Mouse (Mus musculus): ENCODE measurements around the gene Gm10665. TPM values are rescaled to one million over a fixed set of nuclear protein-coding genes. Genes with fewer than 3 reads are reported as not detected.

Gm10665 gene
- polyA plus RNA-seq (2012; rRNA removed): not detected in 2 replicates

GRCm38 (mm10) chr7:22463975-22464374, at the start of gene Gm10665:
Gene Gm10665, minus strand, starts transcription at chr7:22464075.

GRCm38 (mm10) chr7:22499578-22499977, 35.7 kb upstream of the Gm10665 start, which contains the start of gene Vmn1r151:
Gene Vmn1r151, minus strand, starts transcription at chr7:22499678.

DNA sequence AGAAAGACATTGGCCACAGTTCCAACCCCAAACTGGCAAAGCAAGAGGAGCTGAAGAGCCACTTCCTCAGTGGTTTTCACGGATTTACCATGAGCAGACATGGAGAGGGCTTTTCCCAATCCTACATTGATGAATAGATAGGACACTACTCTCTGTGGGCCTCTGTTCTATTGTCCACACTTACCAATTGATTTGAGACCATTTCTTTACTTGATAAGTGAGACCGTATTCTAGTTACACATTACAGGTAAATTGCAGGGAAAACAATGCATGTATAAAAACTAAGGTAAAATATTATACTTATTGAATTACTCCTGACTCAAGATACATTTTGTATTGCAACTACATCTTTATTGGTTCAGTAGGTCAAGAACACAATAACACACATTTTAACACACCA, 25.7 kb downstream of the Gm10665 start, which contains the start of gene Vmn1r149:
Gene Vmn1r149, minus strand, starts transcription at position 101 of the 400 bp plus-strand sequence.

DNA sequence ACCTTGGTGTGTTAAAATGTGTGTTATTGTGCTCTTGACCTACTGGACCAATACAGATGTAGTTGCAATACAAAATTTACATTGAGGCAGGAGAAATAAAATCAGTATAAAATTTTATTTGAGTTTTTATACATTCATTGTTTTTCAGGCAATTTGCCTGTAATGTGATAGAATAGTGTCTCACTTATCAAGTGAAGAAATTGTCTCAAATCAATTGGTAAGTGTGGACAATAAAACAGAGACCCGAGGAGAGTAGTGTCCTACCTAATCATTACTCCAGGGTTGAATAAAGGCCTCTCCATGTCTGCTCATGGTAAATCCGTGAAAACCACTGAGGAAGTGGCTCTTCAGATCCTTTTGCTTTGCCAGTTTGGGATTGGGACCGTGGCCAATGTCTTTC, 50.6 kb downstream of the Gm10665 start, which contains the start of gene Vmn1r148:
Gene Vmn1r148, plus strand, starts transcription at position 301 of the 400 bp plus-strand sequence.

Other genes with a start within 250 kb of the Gm10665 start
- not detected in 2 replicates for gene Gm8453, start 234.6 kb downstream of the Gm10665 start, polyA plus RNA-seq (2012; rRNA removed)
- not detected in 2 replicates for gene Gm4187, start 134.4 kb downstream of the Gm10665 start, polyA plus RNA-seq (2012; rRNA removed)
- gene Gm8660, start 93.0 kb downstream of the Gm10665 start, polyA plus RNA-seq (2012; rRNA removed): not detected in 2 replicates
- not detected in 2 replicates for gene Vmn1r148, start 50.5 kb downstream of the Gm10665 start, polyA plus RNA-seq (2012; rRNA removed)
- not detected in 2 replicates for gene Vmn1r149, start 25.8 kb downstream of the Gm10665 start, polyA plus RNA-seq (2012; rRNA removed)
- gene Vmn1r151, start 35.6 kb upstream of the Gm10665 start, polyA plus RNA-seq (2012; rRNA removed): not detected in 2 replicates
- not detected in 2 replicates for gene Vmn1r152, start 58.9 kb upstream of the Gm10665 start, polyA plus RNA-seq (2012; rRNA removed)
- not detected in 2 replicates for gene Gm8677, start 70.8 kb upstream of the Gm10665 start, polyA plus RNA-seq (2012; rRNA removed)
- not detected in 2 replicates for gene Gm4201, start 101.3 kb upstream of the Gm10665 start, polyA plus RNA-seq (2012; rRNA removed)
- gene Gm4565, start 124.1 kb upstream of the Gm10665 start, polyA plus RNA-seq (2012; rRNA removed): not detected in 2 replicates
- gene Vmn1r155, start 193.9 kb upstream of the Gm10665 start, polyA plus RNA-seq (2012; rRNA removed): not detected in 2 replicates
- not detected in 2 replicates for gene Gm8693, start 228.2 kb upstream of the Gm10665 start, polyA plus RNA-seq (2012; rRNA removed)